Mouse (Mus musculus) cerebellum, adult 18-20 months (tissue): Measurements from ENCODE around the gene Tmbim4.
"Not testable (repeated sequence)": the region's sequence is repeated elsewhere in the genome, so short reads cannot be mapped to it uniquely, and the experiment has no call there.

Experiments used
- DNase-seq, 2 experiments: peaks; one replicate each; pipeline ENCODE4 v3.0.0; 2021

Tmbim4 gene

GRCm38 (mm10) chr10:120201961-120202402 lies 592 bp downstream of the Tmbim4 start, which contains the start of gene Irak3:
TSS of gene Irak3 (minus strand) at chr10:120202130.
- DNase-seq: peak; percentile 67 to 76

- DNase-seq: no peak
These were observed 1.3 kb downstream of the Tmbim4 start for GRCm38 (mm10) chr10:120202467-120203250.

- DNase-seq: no peak
These were observed 3.3 kb downstream of the Tmbim4 start for GRCm38 (mm10) chr10:120204591-120205210.

- DNase-seq: no peak
These were observed 6.6 kb downstream of the Tmbim4 start for GRCm38 (mm10) chr10:120208015-120208414.

- peak; percentile 87 to 88 for DNase-seq
These were observed 7.5 kb downstream of the Tmbim4 start for GRCm38 (mm10) chr10:120208575-120209538.

- no peak for DNase-seq
These were observed 8.1 kb downstream of the Tmbim4 start for GRCm38 (mm10) chr10:120209539-120209925.

- no peak for DNase-seq
These were observed 8.7 kb downstream of the Tmbim4 start for GRCm38 (mm10) chr10:120210096-120210495.

GRCm38 (mm10) chr10:120217099-120217498 lies 15.7 kb downstream of the Tmbim4 start:
- DNase-seq: not testable (repeated sequence)

GRCm38 (mm10) chr10:120218996-120219395 lies 17.6 kb downstream of the Tmbim4 start:
- DNase-seq: no peak

GRCm38 (mm10) chr10:120219578-120220359 lies 18.4 kb downstream of the Tmbim4 start:
- DNase-seq: no peak

GRCm38 (mm10) chr10:120220776-120221175 lies 19.4 kb downstream of the Tmbim4 start:
- DNase-seq: no peak

- peak; percentile 84 to 86 for DNase-seq
These were observed 25.7 kb downstream of the Tmbim4 start, which contains the start of gene Llph for GRCm38 (mm10) chr10:120226871-120227661. TSS of gene Llph (plus strand) at chr10:120227070.

GRCm38 (mm10) chr10:120231718-120232117 lies 30.3 kb downstream of the Tmbim4 start:
- peak; percentile 39 to 46 for DNase-seq

GRCm38 (mm10) chr10:120233655-120234367 lies 32.4 kb downstream of the Tmbim4 start:
- peak; percentile 25 to 49 for DNase-seq

- DNase-seq: no peak
These were observed 35.5 kb downstream of the Tmbim4 start for GRCm38 (mm10) chr10:120236855-120237254.

- DNase-seq: no peak
These were observed 36.9 kb downstream of the Tmbim4 start for GRCm38 (mm10) chr10:120238241-120238640.

GRCm38 (mm10) chr10:120239476-120239875 lies 38.1 kb downstream of the Tmbim4 start:
- DNase-seq: no peak

- no peak for DNase-seq
These were observed 41.0 kb downstream of the Tmbim4 start for GRCm38 (mm10) chr10:120242421-120242820.

GRCm38 (mm10) chr10:120245681-120246080 lies 44.3 kb downstream of the Tmbim4 start:
- no peak for DNase-seq

GRCm38 (mm10) chr10:120246994-120247750 lies 45.8 kb downstream of the Tmbim4 start:
- no peak for DNase-seq
